Comparison of ENCODE assay signal across 25 mouse cellular contexts in the genomic region with DNA sequence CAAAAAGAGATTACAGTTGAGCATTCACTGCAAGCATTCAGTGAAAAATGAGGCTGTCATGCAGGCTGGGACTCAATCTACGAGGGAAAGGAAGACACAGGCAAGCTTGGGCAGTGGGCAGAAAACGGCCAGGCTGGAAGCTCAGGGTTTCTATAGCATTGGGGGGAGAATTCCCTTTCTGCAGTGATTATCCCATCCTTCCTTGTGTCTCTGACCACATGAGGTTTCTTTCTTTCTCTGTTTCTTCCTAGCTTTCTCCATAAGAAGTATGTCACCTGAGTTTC.
"Had no signal": no experiment of that assay in that cellular context is flagged by ENCODE, and none has a peak within 500 bp of the region (broad histone marks: within the 10 kb centered on the region; RNA-seq: fewer than 3 reads in every experiment).

No protein-coding gene starts in this region.

- H3K4me1 ChIP-seq: heart, embryonic 13.5 days; heart, embryonic 15.5 days; hindbrain, embryonic 12.5 days; intestine, embryonic 15.5 days had no signal

- H3K4me3 ChIP-seq: gastrocnemius, adult 2 months; heart, adult 2 months; heart, embryonic 13.5 days; heart, embryonic 15.5 days; hindbrain, embryonic 10.5 days; hindbrain, embryonic 12.5 days; intestine, embryonic 15.5 days; limb, embryonic 10.5 days; limb, embryonic 12.5 days had no signal

- H3K9me3 ChIP-seq: heart, embryonic 13.5 days; heart, embryonic 15.5 days; hindbrain, embryonic 10.5 days; hindbrain, embryonic 12.5 days; intestine, embryonic 15.5 days; limb, embryonic 10.5 days; limb, embryonic 12.5 days had no signal

- H3K27me3 ChIP-seq: hindbrain, embryonic 12.5 days; intestine, embryonic 15.5 days; limb, embryonic 12.5 days had no signal

- H3K4me2 ChIP-seq: heart, embryonic 11.5 days; heart, embryonic 13.5 days; heart, embryonic 15.5 days; hindbrain, embryonic 12.5 days; hindbrain, embryonic 14.5 days; intestine, embryonic 15.5 days; limb, embryonic 12.5 days had no signal

- H3K9ac ChIP-seq: heart, embryonic 13.5 days; heart, embryonic 15.5 days; hindbrain, embryonic 12.5 days; hindbrain, embryonic 14.5 days; intestine, embryonic 15.5 days; limb, embryonic 12.5 days had no signal

- H3K27ac ChIP-seq: gastrocnemius, adult 2 months; heart, adult 2 months; heart, embryonic 13.5 days; heart, embryonic 15.5 days; hindbrain, embryonic 10.5 days; hindbrain, embryonic 12.5 days; hindbrain, embryonic 14.5 days; intestine, embryonic 15.5 days; limb, embryonic 10.5 days; limb, embryonic 12.5 days had no signal

- ATAC-seq: hindbrain, embryonic 16.5 days; inflammation-experienced regulatory T-cells, adult 6 months; intestine, embryonic 15.5 days; intestine, postnatal 0 days had no signal

- DNase-seq: gastrocnemius, adult 2 months; gastrocnemius, postnatal 10 days; gastrocnemius, postnatal 25 days; heart, adult 2 months; heart, postnatal 4 days; kidney, adult 18-20 months; kidney, adult 8-10 months; kidney, postnatal 10 days; kidney, postnatal 25 days; kidney, postnatal 4 days; layer of hippocampus, adult 9-11 months; layer of hippocampus, postnatal 36 days; liver had no signal

- H3K36me3 ChIP-seq: heart, embryonic 13.5 days; heart, embryonic 15.5 days; hindbrain, embryonic 10.5 days; hindbrain, embryonic 12.5 days; intestine, embryonic 15.5 days; limb, embryonic 10.5 days; limb, embryonic 12.5 days had no signal
